Mouse (Mus musculus): ENCODE data around the gene Ttn.

The Ttn gene

DNA sequence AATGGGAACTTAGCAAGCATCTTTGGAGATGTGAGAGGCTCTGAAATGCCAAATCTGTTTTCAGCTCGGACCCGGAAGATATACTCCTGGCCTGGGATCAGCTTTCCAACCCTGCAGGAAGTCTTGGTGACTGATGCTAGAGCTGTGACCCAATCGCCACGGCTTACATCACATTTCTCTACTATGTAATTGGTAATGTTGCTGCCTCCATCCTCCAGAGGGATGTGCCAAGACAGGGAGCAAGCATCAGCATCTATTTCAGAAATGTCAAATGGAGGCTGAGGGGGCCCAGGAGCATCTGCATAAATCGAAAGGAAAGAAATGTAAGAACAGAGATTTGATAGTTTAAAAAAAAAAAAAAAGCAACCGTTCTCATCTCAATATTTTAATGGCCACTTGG, 220.2 kb downstream of the Ttn start:
- DNase-seq (ENCODE audit: low read depth, low spot score) = no peak
- no peaks in the 10 kb centered on the region for H3K27me3 ChIP-seq (ENCODE audit: control insufficient read depth, insufficient read depth, low read length, poor library complexity, severe bottlenecking)
- no peaks in the 10 kb centered on the region for H3K36me3 ChIP-seq (ENCODE audit: control insufficient read depth, insufficient read depth, low read length, poor library complexity, severe bottlenecking)

DNA sequence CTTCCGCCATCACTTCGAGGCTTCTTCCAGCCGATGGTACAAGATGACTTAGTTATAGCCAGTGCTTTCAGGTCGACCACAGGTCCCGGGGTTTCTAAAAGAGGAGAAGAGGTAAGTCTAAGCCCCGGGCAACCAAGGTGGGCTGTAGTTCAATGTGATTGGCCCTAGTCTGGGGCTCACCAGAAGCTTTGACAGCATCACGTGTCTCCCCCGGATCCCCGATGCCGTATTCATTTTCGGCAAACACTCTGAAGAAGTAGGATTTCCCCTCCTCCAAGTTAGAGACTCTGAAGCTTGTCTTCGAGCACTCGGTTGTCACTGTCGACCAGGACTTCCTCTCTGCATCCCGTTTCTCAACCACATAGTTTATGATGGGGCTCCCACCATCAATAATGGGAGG, 225.9 kb downstream of the Ttn start:
- H3K36me3 ChIP-seq (ENCODE audit: control insufficient read depth, insufficient read depth, low read length, poor library complexity, severe bottlenecking) = no peaks in the 10 kb centered on the region
- no peak for DNase-seq (ENCODE audit: low read depth, low spot score)
- H3K27me3 ChIP-seq (ENCODE audit: control insufficient read depth, insufficient read depth, low read length, poor library complexity, severe bottlenecking) = no peaks in the 10 kb centered on the region

DNA sequence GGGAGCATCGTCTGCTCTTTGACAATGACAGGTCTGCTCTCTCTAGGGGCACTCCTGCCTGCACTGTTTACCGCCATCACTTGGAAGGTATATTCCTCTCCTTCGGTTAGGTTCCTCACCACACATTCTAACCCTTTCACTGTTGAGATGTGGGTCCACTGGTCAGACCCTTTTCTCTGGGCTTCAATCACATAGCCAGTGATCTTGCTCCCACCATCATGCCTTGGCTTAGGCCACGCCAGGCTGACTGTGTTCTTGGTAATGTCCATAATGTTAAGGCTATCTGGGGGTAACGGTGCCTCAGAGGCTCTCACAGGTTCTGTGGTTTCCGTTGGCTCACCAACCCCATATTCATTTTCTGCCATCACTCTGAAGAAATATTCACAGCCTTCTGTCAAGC, 230.4 kb downstream of the Ttn start:
- Histone ChIP-seq H3K27me3 (ENCODE audit: control insufficient read depth, insufficient read depth, low read length, poor library complexity, severe bottlenecking) (no peaks in the 10 kb centered on the region), H3K36me3 (ENCODE audit: control insufficient read depth, insufficient read depth, low read length, poor library complexity, severe bottlenecking) (no peaks in the 10 kb centered on the region)
- no peak for DNase-seq (ENCODE audit: low read depth, low spot score)

DNA sequence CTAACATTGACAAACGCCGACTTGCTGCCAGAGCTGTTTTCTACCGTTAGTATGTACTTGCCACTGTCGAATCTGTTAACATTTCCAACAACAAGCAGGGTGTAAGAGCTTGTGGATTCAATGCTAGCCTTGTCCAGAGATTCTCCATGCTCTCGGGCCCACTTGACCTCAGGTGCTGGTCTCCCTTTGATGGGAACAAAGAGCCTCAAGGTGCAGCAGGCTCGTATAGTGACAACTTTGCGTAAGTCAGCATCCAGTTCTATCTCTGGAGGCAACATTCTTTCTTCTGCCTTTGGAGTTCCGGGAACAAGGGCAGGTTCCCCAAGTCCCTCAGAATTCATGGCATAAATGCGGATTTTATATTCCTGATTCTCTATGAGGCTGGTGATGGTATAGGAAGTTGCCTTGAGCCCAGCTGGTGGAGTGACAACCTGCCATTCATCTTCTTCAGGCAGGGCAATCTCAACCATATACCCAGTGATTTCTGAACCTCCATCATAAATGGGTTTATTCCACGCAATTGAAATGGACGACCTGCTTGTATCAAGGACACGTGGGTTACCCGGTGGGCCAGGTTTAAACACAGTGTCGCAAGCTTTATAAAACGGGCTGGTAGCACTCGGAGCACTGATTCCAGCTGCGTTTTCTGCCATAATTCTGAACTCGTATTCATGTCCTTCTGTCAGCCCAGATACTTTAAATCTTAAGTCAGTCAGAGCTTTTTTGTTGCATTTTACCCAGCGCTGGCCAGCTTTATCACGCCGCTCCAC, 232.8 kb downstream of the Ttn start:
- no peak for DNase-seq (ENCODE audit: low read depth, low spot score)
- no peaks in the 10 kb centered on the region for H3K36me3 ChIP-seq (ENCODE audit: control insufficient read depth, insufficient read depth, low read length, poor library complexity, severe bottlenecking)

DNA sequence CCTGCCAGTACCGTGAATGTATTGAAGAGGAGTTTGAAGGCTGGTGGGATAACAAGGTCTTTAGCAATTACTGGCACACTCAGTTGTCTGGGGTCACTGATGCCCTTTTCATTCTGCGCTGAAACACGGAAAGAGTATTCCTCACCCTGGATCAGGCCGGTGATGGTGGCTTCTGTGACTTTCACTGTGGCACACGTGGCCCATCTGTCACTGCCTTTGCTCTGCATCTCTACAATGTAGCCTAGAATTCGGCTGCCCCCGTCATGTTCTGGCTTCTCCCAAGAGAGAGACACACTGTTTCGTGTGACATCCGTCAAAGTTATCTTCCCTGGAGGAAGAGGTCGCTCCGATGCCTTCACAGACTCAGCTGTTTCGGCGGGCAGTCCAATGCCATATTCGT, 233.7 kb downstream of the Ttn start:
- Histone ChIP-seq H3K27me3 (ENCODE audit: control insufficient read depth, insufficient read depth, low read length, poor library complexity, severe bottlenecking) (no peaks in the 10 kb centered on the region), H3K36me3 (ENCODE audit: control insufficient read depth, insufficient read depth, low read length, poor library complexity, severe bottlenecking) (no peaks in the 10 kb centered on the region)
- no peak for DNase-seq (ENCODE audit: low read depth, low spot score)

More for the DNA sequence above, 232.8 kb downstream of the Ttn start:
- H3K27me3 ChIP-seq (ENCODE audit: control insufficient read depth, insufficient read depth, low read length, poor library complexity, severe bottlenecking) = no peaks in the 10 kb centered on the region

DNA sequence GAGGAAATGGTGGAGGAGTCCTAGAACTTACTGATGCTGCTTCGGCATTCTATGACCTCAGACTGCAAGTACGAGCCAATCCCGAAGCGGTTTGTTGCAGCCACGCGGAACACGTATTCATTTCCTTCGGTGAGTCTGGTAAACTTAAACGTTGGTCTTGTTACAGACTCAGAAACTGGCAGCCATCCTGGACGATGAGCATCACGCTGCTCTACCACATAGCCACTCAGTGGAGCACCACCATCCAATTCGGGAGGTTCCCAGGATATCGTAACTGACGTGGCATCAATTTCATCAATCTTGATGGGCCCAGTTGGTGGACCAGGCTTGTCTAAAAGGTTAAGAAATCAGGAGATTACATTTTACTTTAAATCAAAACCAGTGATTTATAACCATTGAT, 262.7 kb downstream of the Ttn start:
- no peaks in the 10 kb centered on the region for H3K27me3 ChIP-seq (ENCODE audit: control insufficient read depth, insufficient read depth, low read length, poor library complexity, severe bottlenecking)
- no peak for DNase-seq (ENCODE audit: low read depth, low spot score)

DNA sequence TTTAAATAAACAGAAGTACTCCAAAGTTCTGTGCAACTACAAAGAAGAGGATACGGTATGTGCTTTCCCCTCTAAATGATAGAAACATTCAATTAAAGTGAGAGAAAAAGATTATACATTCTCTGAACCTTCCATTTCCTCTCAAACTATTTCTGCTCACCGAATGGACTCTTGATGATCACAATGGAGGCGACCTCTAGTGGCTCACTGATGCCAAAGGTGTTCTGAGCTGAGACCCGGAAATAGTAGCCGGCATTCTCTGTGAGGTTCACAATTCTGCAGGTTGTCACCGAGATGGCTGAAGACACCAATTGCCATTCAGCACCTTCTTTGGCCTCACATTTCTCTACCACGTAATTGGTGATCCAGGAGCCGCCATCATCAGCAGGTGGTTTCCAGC, 267.4 kb downstream of the Ttn start:
- no peaks in the 10 kb centered on the region for H3K27me3 ChIP-seq (ENCODE audit: control insufficient read depth, insufficient read depth, low read length, poor library complexity, severe bottlenecking)
- H3K36me3 ChIP-seq (ENCODE audit: control insufficient read depth, insufficient read depth, low read length, poor library complexity, severe bottlenecking) = no peaks in the 10 kb centered on the region
- no peak for DNase-seq (ENCODE audit: low read depth, low spot score)

More for the DNA sequence above, 262.7 kb downstream of the Ttn start:
- no peaks in the 10 kb centered on the region for H3K36me3 ChIP-seq (ENCODE audit: control insufficient read depth, insufficient read depth, low read length, poor library complexity, severe bottlenecking)

DNA sequence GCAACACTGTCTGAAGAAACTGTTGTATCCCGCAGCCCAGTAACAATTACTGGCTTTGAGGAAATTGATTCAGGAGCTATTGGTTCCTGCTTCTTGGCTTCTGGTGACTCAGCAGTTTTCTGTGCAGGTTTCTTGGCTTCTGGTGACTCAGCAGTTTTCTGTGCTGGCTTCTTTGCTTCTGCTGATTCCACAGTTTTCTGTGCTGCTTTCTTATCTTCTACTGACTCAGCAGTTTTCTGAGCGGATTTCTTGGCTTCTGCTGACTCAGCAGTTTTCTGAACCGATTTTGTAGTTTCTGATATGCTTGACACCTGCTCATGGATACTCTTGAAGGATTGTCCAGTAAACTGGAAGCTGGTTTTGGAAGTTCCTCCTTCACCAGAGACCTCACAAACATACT, 273.8 kb downstream of the Ttn start:
- H3K27me3 ChIP-seq (ENCODE audit: control insufficient read depth, insufficient read depth, low read length, poor library complexity, severe bottlenecking) = no peaks in the 10 kb centered on the region
- no peak for DNase-seq (ENCODE audit: low read depth, low spot score)

DNA sequence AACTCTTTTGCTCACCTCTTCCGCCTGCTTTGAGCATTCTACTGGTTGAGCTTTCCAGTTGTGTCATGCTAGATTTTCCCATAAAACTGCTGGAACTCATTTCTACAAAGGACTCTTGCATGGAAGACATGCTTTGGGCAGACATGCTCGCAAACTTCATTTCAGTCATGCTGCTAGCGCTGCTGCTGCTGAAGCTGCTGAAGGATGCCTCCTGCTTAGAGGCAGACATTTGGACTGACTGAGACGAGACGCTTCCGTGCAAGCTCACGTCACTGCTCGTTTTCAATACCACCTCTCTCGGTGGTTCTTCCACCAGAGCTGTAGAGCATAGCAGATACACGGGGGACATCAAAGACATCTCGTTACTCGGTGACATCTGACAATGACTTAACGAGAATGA, 276.7 kb downstream of the Ttn start:
- Histone ChIP-seq H3K36me3 (ENCODE audit: control insufficient read depth, insufficient read depth, low read length, poor library complexity, severe bottlenecking) (no peaks in the 10 kb centered on the region), H3K27me3 (ENCODE audit: control insufficient read depth, insufficient read depth, low read length, poor library complexity, severe bottlenecking) (no peaks in the 10 kb centered on the region)
- no peak for DNase-seq (ENCODE audit: low read depth, low spot score)

More for the DNA sequence above, 273.8 kb downstream of the Ttn start:
- no peaks in the 10 kb centered on the region for H3K36me3 ChIP-seq (ENCODE audit: control insufficient read depth, insufficient read depth, low read length, poor library complexity, severe bottlenecking)

DNA sequence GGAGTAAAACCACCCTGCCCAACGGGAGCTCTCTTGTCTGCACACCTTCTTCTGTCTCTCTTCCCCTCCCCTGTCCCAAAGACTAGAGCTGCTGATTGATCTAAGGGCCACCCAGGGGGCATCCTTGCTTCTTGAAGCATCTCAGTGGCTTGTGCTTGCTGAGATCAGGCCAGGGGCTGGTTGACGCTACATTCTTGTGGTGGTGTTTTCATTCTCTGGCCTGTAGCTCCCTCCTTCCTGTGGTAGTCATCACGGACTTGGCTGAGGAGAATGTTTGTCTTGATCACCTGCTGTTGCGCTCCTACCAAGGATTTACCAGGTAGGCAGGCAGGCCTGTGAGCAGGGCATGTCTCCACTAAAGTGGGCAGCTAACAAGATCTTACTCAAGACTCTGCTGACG, 279.6 kb downstream of the Ttn start:
- no peaks in the 10 kb centered on the region; the same call in 1 of the 2 replicates for H3K36me3 ChIP-seq (ENCODE audit: control insufficient read depth, insufficient read depth, low read length, poor library complexity, severe bottlenecking)
- no peaks in the 10 kb centered on the region for H3K27me3 ChIP-seq (ENCODE audit: control insufficient read depth, insufficient read depth, low read length, poor library complexity, severe bottlenecking)
- no peak for DNase-seq (ENCODE audit: low read depth, low spot score)

DNA sequence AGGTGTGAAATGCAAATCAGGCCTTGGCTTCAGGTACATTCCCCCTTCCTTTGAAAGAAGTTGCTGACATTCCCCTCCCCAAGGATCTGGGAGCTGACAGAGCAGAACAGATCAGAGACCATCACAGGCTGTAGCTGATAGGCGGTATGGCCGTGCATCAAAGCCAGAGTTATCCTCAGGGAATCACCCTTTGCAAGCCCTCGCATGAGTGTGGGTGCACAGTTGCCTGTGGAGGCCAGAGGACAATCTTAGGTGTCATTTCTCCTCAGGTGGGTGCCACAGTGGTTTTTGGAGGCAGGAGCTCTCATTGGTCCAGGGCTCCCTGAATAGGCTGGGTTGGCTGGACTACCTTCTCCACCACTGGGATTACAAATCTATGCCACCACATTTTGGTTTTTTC, 280.2 kb downstream of the Ttn start:
- no peaks in the 10 kb centered on the region for H3K27me3 ChIP-seq (ENCODE audit: control insufficient read depth, insufficient read depth, low read length, poor library complexity, severe bottlenecking)
- DNase-seq (ENCODE audit: low read depth, low spot score) = no peak

DNA sequence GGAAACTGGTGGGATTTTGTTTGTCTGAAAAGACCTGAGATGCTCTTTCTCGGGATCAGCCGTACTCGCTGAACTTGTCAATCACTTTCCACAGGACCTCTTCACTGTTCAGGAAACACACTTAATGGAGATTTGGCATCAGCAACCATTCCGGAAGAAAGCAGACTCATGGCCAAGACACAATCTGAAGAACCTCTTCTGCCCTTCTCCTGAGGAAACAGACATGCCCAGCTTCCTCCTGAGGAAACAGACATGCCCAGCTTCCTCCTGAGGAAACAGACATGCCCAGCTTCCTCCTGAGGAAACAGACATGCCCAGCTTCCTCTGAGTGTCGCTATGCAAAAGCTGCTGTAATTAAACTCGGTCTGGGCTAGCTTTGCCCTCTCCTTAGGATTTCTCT, 287.1 kb downstream of the Ttn start:
- H3K27me3 ChIP-seq (ENCODE audit: control insufficient read depth, insufficient read depth, low read length, poor library complexity, severe bottlenecking) = no peaks in the 10 kb centered on the region
- H3K36me3 ChIP-seq (ENCODE audit: control insufficient read depth, insufficient read depth, low read length, poor library complexity, severe bottlenecking) = peaks cover 13% of the 10 kb centered on the region
- no peak for DNase-seq (ENCODE audit: low read depth, low spot score)

More for the DNA sequence above, 280.2 kb downstream of the Ttn start:
- H3K36me3 ChIP-seq (ENCODE audit: control insufficient read depth, insufficient read depth, low read length, poor library complexity, severe bottlenecking) = no peaks in the 10 kb centered on the region; the same call in 1 of the 2 replicates

DNA sequence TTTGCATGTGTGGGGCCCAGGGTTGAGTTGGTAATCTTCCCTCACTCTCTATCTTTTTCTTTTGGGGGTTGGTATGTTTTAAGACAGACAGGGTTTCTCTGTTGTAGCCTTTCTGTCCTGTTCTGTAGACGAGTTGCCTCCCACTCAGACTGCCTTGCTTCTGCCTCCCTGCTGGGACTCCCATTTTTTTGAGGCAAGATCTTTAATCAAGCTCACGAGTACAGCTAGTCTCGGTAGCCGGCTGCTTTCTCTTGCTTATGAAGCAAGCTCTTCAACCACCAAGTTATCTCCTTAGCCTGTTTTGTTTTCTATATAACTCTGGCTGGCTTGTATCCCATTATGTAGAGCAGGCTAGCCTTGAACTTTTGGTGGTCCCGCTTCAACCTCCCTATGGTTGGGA, 288.6 kb downstream of the Ttn start:
- no peaks in the 10 kb centered on the region for H3K27me3 ChIP-seq (ENCODE audit: control insufficient read depth, insufficient read depth, low read length, poor library complexity, severe bottlenecking)
- H3K36me3 ChIP-seq (ENCODE audit: control insufficient read depth, insufficient read depth, low read length, poor library complexity, severe bottlenecking) = peaks cover 14% of the 10 kb centered on the region; the same call in 1 of the 2 replicates
- DNase-seq (ENCODE audit: low read depth, low spot score) = no peak

DNA sequence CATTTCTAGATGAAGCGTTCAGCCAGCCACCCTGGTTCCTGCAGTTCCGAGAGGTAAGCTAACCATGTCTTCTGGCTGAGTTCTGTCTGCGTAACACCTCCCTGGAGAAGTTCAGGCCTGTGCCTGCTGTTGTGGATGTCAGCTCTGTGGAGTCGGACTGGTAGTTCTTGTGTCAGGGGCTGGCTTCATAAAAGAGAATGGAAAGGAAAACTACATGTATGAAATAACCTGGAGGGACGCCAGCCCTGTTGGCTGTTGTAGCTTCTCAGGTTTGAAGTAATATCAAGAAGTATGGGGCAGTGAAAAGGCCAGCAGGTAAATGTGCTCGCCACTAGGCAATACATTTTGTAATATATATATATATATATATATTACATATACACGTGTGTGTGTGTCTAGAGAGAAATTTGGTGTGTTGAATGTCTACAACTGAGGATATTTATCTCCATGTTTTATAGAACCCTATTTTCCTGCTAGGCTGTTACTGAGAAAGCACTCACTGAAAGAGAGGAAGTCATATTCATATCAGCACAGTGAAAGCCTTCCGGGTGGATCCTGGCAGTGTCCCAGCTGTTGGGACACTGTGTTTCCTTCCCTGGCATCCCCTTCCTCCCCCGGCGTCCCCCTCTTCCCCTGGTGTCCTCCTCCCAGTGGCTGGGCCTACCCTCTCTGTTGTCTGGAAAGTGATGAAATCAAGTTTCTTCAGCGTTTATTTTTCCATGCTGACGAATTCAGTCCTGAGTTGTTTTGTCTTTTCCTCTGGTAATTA, 291.7 kb downstream of the Ttn start:
- peaks cover 25% of the 10 kb centered on the region for H3K36me3 ChIP-seq (ENCODE audit: control insufficient read depth, insufficient read depth, low read length, poor library complexity, severe bottlenecking)
- no peaks in the 10 kb centered on the region for H3K27me3 ChIP-seq (ENCODE audit: control insufficient read depth, insufficient read depth, low read length, poor library complexity, severe bottlenecking)
- DNase-seq (ENCODE audit: low read depth, low spot score) = no peak

DNA sequence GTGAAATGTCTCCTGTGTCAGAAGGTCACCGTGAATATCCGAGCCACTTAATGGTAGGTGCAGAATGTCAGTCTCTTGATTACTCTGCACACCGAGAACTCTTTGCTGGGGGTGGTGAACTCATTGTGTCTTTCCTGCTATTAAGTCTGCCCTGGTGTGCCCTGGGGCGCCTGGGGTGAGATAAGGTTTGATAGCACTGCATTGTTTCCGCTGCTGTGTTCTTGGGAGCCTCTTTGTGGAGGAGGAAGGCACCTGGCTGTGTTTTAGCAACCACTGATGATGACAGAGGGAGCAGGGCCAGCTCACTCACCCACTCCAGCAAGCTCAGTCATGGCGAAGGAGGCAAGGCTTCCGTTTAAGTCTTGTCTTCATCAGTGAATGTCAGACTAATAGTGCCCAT, 294.2 kb downstream of the Ttn start:
- DNase-seq (ENCODE audit: low read depth, low spot score) = no peak
- Histone ChIP-seq H3K27me3 (ENCODE audit: control insufficient read depth, insufficient read depth, low read length, poor library complexity, severe bottlenecking) (no peaks in the 10 kb centered on the region), H3K36me3 (ENCODE audit: control insufficient read depth, insufficient read depth, low read length, poor library complexity, severe bottlenecking) (peaks cover 27% of the 10 kb centered on the region)

Measured in splenic B cell, adult 2 months (primary cell).